Mouse (Mus musculus) cortical plate, adult 2 months (tissue): Measurements from ENCODE around the gene Map4k2. TPM values are rescaled to one million over a fixed set of nuclear protein-coding genes. Genes with fewer than 3 reads are reported as not detected.
A peak's percentile ranks its signal among the peaks of the same experiment; 100 is the strongest.

ENCODE experiments used
- H3K27ac ChIP-seq: fragments of 200-500 bp; 2 replicates; pipeline ENCODE4 v1.5.1; 2012; ENCODE audit warnings: low read length, control low read depth, inconsistent platforms; ENCODE audit not compliant: insufficient read depth
- H3K4me1 ChIP-seq: fragments of 200-500 bp; 2 replicates; pipeline ENCODE4 v1.6.1; 2011; ENCODE audit warnings: low read length; ENCODE audit not compliant: control insufficient read depth, insufficient read depth
- H3K4me3 ChIP-seq: fragments of 200-500 bp; 2 replicates; pipeline ENCODE4 v1.5.1; 2011; ENCODE audit warnings: mild to moderate bottlenecking, low read length, control low read depth; ENCODE audit not compliant: insufficient read depth
- CTCF ChIP-seq: fragments of 200-500 bp; IDR thresholded peaks from 2 replicates; pipeline ENCODE4 v1.5.1; 2011; ENCODE audit warnings: mild to moderate bottlenecking, control low read depth, low read length; ENCODE audit not compliant: insufficient read depth; ENCODE audit errors: extremely low read depth
- POLR2A ChIP-seq: fragments of 200-500 bp; IDR thresholded peaks from 2 replicates; pipeline ENCODE4 v1.6.1; 2011; ENCODE audit warnings: mild to moderate bottlenecking, low read length, control low read depth; ENCODE audit not compliant: insufficient read depth; ENCODE audit errors: extremely low read depth
- polyA plus RNA-seq: library from polyadenylated mRNA; depleted of rRNA; stranded (reverse); fragments of >200 nt; gene quantifications from 2 replicates; pipeline ENCODE4 v1.2.3, GENCODE M21; 2012

The Map4k2 gene
- polyA plus RNA-seq, 1 experiment, result 237 TPM

DNA sequence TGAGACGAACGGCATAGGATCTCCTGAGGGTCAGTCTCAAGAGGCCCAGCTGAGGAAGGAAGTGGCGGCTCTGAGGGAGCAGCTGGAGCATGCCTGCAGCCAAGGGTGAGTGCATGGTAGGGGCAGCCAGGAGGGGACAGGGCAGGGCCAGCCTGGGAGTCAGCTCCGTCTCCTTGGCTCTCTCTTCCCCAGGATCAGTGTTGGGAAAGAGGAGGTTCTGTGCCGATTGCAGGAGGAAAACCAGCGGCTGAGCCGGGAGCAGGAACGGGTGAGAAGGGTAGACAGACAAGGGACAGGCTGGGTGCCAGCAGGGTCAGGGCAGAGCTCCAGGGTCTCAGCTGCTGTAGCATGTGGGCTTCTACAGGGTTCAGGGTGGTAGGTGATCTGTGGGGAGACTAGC, 26.4 kb upstream of the Map4k2 start:
- no peak for TF ChIP-seq POLR2A
- TF ChIP-seq CTCF, result no peak
- Histone ChIP-seq H3K4me3 (no peak overlapping the region), H3K4me1 (no peaks in the 10 kb centered on the region), H3K27ac (no peak overlapping the region)

DNA sequence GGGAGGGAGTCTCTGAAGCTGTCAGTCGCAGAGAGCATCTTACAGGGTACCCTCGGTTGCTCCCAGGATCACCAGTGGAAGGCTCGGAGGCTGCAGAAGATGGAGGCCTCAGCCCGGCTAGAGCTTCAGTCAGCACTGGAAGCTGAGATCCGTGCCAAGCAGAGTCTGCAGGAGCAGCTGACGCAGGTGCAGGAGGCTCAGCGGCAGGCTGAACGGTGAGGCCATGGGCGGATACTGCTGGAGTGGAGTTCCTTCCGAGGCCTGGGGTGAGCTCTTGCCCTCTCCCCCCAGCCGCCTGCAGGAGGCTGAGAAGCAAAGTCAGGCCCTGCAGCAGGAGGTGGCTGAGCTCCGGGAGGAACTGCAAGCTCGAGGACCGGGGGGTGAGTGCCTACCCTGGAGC, 25.4 kb upstream of the Map4k2 start:
- H3K4me1 ChIP-seq, result no peaks in the 10 kb centered on the region
- H3K27ac ChIP-seq, result no peak overlapping the region
- no peak overlapping the region for H3K4me3 ChIP-seq
- TF ChIP-seq POLR2A (no peak), CTCF (no peak)

DNA sequence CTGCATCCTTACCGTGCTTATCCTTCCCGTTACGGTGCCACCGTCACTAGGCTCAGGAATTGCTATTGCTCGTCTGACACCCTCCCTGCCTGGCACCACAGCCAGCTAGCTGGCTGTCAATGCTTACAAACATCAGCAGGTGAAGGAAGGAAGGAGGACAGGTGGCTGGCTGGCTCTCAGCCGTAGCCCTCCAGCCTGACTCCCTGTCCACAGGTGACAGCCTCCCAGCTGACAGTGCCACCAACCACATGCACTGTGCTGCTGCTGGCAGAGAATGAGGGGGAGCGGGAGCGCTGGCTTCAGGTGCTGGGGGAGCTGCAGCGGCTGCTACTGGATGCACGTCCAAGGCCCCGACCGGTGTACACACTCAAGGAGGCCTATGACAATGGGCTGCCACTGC, 22.8 kb upstream of the Map4k2 start:
- Histone ChIP-seq H3K4me3 (no peak overlapping the region), H3K4me1 (no peaks in the 10 kb centered on the region), H3K27ac (no peak overlapping the region)
- no peak for TF ChIP-seq CTCF

DNA sequence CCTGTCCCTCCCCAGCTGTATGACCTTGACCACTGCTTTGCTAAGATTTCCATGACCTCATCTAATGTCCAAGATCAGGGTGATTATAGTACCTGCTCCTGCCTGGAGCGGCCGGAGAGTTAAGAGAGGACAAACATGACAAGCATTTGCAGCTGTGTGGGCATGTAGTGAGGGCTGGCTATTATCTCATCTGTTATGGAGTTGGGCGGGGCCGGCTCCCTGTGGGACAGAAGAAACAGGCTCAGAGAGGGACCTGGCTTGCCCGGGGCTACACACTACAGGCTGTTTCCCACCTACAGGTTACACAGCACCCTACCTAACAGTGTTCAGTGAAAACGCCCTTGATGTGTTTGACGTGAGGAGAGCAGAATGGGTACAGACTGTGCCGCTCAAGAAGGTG, 19.6 kb upstream of the Map4k2 start:
- Histone ChIP-seq H3K27ac (no peak overlapping the region), H3K4me3 (no peak overlapping the region), H3K4me1 (no peaks in the 10 kb centered on the region)
- no peak for TF ChIP-seq POLR2A
- no peak for TF ChIP-seq CTCF

DNA sequence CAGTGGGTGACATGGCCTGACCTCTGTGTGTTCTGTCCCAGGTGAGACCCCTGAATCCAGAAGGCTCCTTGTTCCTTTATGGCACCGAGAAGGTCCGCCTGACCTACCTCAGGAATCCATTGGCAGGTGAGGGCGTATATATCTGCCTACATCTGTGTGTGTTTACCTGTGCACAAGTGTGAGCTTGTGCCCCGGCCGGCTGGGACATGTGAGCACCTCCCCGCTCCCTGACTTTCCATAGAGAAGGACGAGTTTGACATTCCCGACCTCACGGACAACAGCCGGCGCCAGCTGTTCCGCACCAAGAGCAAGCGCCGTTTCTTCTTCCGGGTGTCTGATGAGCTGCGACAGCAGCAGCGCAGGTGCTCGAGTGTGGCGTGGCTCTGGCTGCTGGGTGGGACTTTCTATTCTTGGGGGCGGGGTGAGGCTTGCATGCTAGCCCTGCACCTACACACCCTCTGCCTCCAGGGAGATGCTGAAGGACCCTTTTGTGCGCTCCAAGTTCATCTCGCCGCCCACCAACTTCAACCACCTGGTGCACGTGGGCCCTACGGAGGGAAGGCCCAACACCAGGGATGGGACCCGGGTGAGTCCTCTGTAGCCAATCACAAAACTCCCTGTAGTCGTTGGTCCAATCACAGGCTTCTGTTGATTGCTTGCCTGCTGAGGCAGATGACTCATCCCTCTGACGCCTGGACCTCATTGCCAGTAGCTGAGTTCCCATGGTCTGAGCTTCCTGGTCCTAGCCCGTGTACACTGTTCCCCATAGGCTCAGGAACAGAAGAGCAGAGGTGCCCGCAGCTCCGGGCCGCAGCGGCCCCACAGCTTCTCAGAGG, 18.9 kb upstream of the Map4k2 start:
- Histone ChIP-seq H3K4me3 (no peak overlapping the region), H3K4me1 (no peaks in the 10 kb centered on the region), H3K27ac (no peak overlapping the region)
- TF ChIP-seq POLR2A, result no peak
- no peak for TF ChIP-seq CTCF

DNA sequence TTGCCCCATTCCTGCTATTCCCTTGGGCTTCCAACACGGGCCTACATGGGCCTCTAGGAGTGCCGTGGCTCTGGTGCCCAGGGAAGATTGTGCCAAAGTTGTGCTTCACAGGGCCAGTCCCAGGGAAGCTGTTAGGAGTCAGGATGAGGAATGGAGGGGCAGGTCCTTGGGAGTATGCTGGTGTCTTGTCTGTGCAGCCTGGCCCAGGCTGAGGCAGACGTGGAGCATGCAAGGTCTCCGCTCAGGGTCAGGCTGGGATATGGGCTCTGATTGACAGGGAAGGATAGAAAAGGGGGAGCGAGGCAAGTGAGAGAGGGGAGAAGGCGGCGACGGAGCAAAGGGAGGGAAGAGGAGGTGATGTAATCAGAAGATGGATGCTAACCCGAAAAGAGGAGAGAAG, 16.2 kb upstream of the Map4k2 start:
- Histone ChIP-seq H3K27ac (no peak overlapping the region), H3K4me3 (no peak overlapping the region), H3K4me1 (no peaks in the 10 kb centered on the region)
- TF ChIP-seq POLR2A, result no peak
- TF ChIP-seq CTCF, result no peak

DNA sequence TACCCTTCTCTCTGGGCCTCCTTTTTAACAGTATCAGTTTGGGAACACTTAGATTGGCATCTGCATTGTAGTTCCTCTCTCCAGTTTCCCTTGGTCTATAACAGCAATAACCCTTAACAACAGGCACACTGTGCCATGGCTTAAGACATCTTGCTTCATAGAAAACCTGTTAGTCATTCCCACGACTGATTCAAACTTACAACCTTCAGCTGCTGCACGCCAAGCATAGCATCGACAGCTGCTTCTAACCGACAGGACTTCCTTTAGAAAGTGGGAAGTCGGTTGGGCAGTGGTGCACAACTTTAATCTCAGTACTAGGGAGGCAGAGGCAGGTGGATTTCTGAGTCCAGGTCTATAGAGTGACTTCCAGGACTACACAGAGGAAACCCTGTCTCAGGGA, 9.8 kb upstream of the Map4k2 start:
- H3K4me1 ChIP-seq, result 0 out of 2 replicates have a peak, but pooled peaks cover 3% of the 10 kb centered on the region
- no peak for TF ChIP-seq POLR2A

DNA sequence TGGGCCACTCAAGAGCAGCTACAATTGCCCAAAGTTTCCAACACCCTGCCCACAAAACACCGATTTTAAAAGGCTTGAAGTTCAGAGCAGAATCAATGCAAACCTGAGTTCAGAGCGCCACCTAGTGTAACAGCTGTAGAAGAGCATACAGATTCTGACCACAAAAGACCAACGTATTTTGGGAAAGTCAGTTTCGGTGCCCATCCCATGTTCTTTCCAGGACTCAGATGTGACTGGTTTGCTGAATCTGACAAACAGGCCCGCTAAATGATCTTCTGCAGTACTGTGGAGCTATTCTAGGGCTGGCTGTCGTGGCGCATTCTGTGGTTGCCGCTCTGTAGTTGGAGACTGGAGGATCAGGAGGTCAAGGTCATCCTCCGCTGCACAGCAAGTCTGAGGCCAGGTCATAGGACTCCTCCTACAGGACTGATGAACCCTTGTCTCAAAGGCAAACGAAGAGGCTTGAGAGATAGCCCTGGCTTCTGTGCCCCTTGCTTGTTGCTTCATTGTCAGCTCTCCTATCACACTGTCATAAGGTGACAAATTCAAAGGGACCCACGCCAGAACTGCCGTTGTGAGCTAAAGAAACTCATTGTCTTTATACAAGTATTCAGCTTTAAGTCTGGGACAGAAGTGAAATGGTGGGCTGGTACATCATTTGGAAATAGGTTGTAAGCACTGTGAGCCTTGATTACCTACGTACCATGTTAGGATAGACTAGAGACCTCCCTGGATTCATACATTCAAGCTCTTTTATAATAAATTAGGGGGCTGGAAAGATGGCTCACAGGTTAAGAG, 9.0 kb upstream of the Map4k2 start:
- TF ChIP-seq CTCF (peak; percentile 90), POLR2A (no peak)
- Histone ChIP-seq H3K4me3 (no peak overlapping the region), H3K27ac (no peak overlapping the region), H3K4me1 (peaks cover 4% of the 10 kb centered on the region; the same call in 1 of the 2 replicates)

More for the DNA sequence above, 9.8 kb upstream of the Map4k2 start:
- Histone ChIP-seq H3K4me3 (no peak overlapping the region), H3K27ac (no peak overlapping the region)

DNA sequence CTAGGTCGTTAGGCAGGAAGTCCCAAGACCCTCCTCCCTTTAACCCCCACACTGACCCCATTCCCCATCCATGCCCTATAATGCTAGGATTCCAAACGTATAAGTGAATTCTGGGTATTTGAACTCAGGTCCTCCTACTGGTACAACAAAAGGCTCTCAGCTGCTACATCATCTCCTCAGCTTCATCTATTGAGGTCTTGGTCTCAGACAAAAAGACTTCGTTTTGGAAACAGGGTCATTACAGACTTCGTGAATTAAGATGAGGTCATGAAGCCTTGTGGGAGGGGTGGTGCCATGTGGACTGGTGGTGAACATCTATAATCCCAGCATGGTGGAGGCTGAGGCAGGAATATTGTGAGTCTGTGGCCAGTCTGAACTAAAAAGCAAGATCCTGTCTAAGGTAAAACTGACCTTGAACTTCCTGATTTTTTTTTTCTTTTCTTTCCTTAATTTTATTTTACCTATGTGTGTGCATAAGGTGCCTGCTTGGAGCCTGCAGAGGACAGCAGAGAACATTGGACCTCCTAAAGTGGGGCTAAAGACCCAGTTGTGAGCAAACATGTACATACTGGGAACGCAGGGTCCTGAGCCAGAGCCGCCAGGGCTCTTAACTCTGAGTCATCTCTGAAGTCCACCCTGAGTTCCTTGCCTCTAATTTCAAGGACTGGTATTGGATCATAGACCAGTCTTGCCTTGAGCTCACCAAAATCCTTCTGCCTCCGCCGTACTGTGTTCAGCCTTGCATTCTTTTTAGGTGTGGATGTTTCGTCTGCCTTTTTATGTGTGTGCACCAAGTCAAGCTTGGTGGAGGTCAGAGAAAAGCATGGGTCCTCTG, 7.0 kb upstream of the Map4k2 start:
- Histone ChIP-seq H3K4me1 (peaks cover 5% of the 10 kb centered on the region; the same call in 1 of the 2 replicates), H3K4me3 (no peak overlapping the region), H3K27ac (peak overlapping the region; percentile 22; the same call in 1 of the 2 replicates)
- no peak for TF ChIP-seq POLR2A
- TF ChIP-seq CTCF, result no peak
